Mouse (Mus musculus): ENCODE data around the gene Fgfr2.

Fgfr2 gene

GRCm38 (mm10) chr7:130368827-130369641 lies 2754.1 kb downstream of the Fgfr2 start:
- no peak for DNase-seq (ENCODE audit: low spot score)

- no peak for DNase-seq (ENCODE audit: low spot score)
Measured at GRCm38 (mm10) chr7:130368036-130368826, 2754.9 kb downstream of the Fgfr2 start.

GRCm38 (mm10) chr7:130367222-130368035 lies 2755.7 kb downstream of the Fgfr2 start:
- no peak for DNase-seq (ENCODE audit: low spot score)

- no peak for DNase-seq (ENCODE audit: low spot score)
Measured at GRCm38 (mm10) chr7:130365711-130366110, 2757.4 kb downstream of the Fgfr2 start.

GRCm38 (mm10) chr7:130340412-130341152 lies 2782.6 kb downstream of the Fgfr2 start:
- no peak for DNase-seq (ENCODE audit: low spot score)

GRCm38 (mm10) chr7:130337601-130338000 lies 2785.5 kb downstream of the Fgfr2 start:
- no peak for DNase-seq (ENCODE audit: low spot score)

- DNase-seq (ENCODE audit: low spot score) = no peak
Measured at GRCm38 (mm10) chr7:130335440-130336051, 2787.6 kb downstream of the Fgfr2 start.

GRCm38 (mm10) chr7:130332515-130333220 lies 2790.5 kb downstream of the Fgfr2 start:
- no peak for DNase-seq (ENCODE audit: low spot score)

GRCm38 (mm10) chr7:130327603-130328365 lies 2795.4 kb downstream of the Fgfr2 start:
- no peak for DNase-seq (ENCODE audit: low spot score)

- DNase-seq (ENCODE audit: low spot score) = peak; percentile 69
Measured at GRCm38 (mm10) chr7:130325983-130326433, 2797.1 kb downstream of the Fgfr2 start.

- DNase-seq (ENCODE audit: low spot score) = no peak
Measured at GRCm38 (mm10) chr7:130324716-130325401, 2798.3 kb downstream of the Fgfr2 start.

GRCm38 (mm10) chr7:130323766-130324165 lies 2799.4 kb downstream of the Fgfr2 start:
- no peak for DNase-seq (ENCODE audit: low spot score)

- peak; percentile 58 for DNase-seq (ENCODE audit: low spot score)
Measured at GRCm38 (mm10) chr7:130319799-130320556, 2803.2 kb downstream of the Fgfr2 start.

GRCm38 (mm10) chr7:130316294-130316693 lies 2806.9 kb downstream of the Fgfr2 start:
- DNase-seq (ENCODE audit: low spot score) = no peak

GRCm38 (mm10) chr7:130315221-130315620 lies 2807.9 kb downstream of the Fgfr2 start:
- DNase-seq (ENCODE audit: low spot score) = no peak

GRCm38 (mm10) chr7:130314658-130315057 lies 2808.5 kb downstream of the Fgfr2 start:
- DNase-seq (ENCODE audit: low spot score) = no peak

GRCm38 (mm10) chr7:130311362-130311761 lies 2811.8 kb downstream of the Fgfr2 start:
- DNase-seq (ENCODE audit: low spot score) = no peak

- DNase-seq (ENCODE audit: low spot score) = no peak
Measured at GRCm38 (mm10) chr7:130309180-130309579, 2814.0 kb downstream of the Fgfr2 start.

Data from ovary, postnatal 14 days (tissue).